Mouse (Mus musculus): ENCODE data around the gene H2-Ob.

- TF ChIP-seq CTCF (IDR thresholded peaks at IDR 0.05; ENCODE audit: extremely low read depth, insufficient read length, insufficient replicate concordance, low read depth, low read length): no peak
- no peak for TF ChIP-seq POLR2A (IDR thresholded peaks at IDR 0.05; ENCODE audit: low read depth, low read length)
Observed at GRCm38 (mm10) chr17:34299356-34299755, 60.7 kb downstream of the H2-Ob start.
